Mouse (Mus musculus): ENCODE measurements around the gene a. TPM values are rescaled to one million over a fixed set of nuclear protein-coding genes. Genes with fewer than 3 reads are reported as not detected.
"Not testable (repeated sequence)": the region's sequence is repeated elsewhere in the genome, so short reads cannot be mapped to it uniquely, and the experiment has no call there.

a gene
- polyA plus RNA-seq, 1 experiment from 2014 or later: 0.35 TPM

GRCm38 (mm10) chr2:154909789-154910188, 118.6 kb downstream of the a start:
- H3K27me3 ChIP-seq (ENCODE audit: insufficient read depth, low read length): no peaks in the 10 kb centered on the region
- no peak overlapping the region for H3K4me3 ChIP-seq (ENCODE audit: low read length)
- WGBS: 81% methylated on average over 6 of the region's 6 CpGs
- no peaks in the 10 kb centered on the region for H3K9me3 ChIP-seq (ENCODE audit: low read length)
- H3K27ac ChIP-seq (ENCODE audit: low read length): no peak overlapping the region
- ATAC-seq (ENCODE audit: low FRiP score, low TSS enrichment): no peak
- no peak overlapping the region for H3K9ac ChIP-seq (replicated peaks; ENCODE audit: low read length)
- H3K4me2 ChIP-seq (replicated peaks; ENCODE audit: low read depth, low read length): no peak overlapping the region
- no peaks in the 10 kb centered on the region for H3K36me3 ChIP-seq (ENCODE audit: insufficient read depth, low read length)
- H3K4me1 ChIP-seq (ENCODE audit: insufficient read depth, low read length): no peaks in the 10 kb centered on the region

- Histone ChIP-seq H3K4me2 (replicated peaks; ENCODE audit: low read depth, low read length) (no peak overlapping the region), H3K9me3 (ENCODE audit: low read length) (no peaks in the 10 kb centered on the region), H3K27me3 (ENCODE audit: insufficient read depth, low read length) (no peaks in the 10 kb centered on the region), H3K4me1 (ENCODE audit: insufficient read depth, low read length) (no peaks in the 10 kb centered on the region), H3K27ac (ENCODE audit: low read length) (no peak overlapping the region), H3K4me3 (ENCODE audit: low read length) (no peak overlapping the region), H3K36me3 (ENCODE audit: insufficient read depth, low read length) (no peaks in the 10 kb centered on the region), H3K9ac (replicated peaks; ENCODE audit: low read length) (no peak overlapping the region)
- WGBS: 77% methylated on average over 12 of the region's 12 CpGs
- no peak for ATAC-seq (ENCODE audit: low FRiP score, low TSS enrichment)
These were observed 124.8 kb downstream of the a start for GRCm38 (mm10) chr2:154915922-154916541.

GRCm38 (mm10) chr2:154916547-154916946, 125.3 kb downstream of the a start:
- H3K4me1 ChIP-seq (ENCODE audit: insufficient read depth, low read length): no peaks in the 10 kb centered on the region
- no peak overlapping the region for H3K9ac ChIP-seq (replicated peaks; ENCODE audit: low read length)
- no peaks in the 10 kb centered on the region for H3K27me3 ChIP-seq (ENCODE audit: insufficient read depth, low read length)
- no peak overlapping the region for H3K4me2 ChIP-seq (replicated peaks; ENCODE audit: low read depth, low read length)
- 25% methylated on average over 2 of the region's 2 CpGs for WGBS
- ATAC-seq (ENCODE audit: low FRiP score, low TSS enrichment): no peak
- no peaks in the 10 kb centered on the region for H3K9me3 ChIP-seq (ENCODE audit: low read length)
- no peak overlapping the region for H3K4me3 ChIP-seq (ENCODE audit: low read length)
- H3K27ac ChIP-seq (ENCODE audit: low read length): no peak overlapping the region
- H3K36me3 ChIP-seq (ENCODE audit: insufficient read depth, low read length): no peaks in the 10 kb centered on the region

GRCm38 (mm10) chr2:154917866-154918641, 126.9 kb downstream of the a start:
- H3K4me1 ChIP-seq (ENCODE audit: insufficient read depth, low read length): no peaks in the 10 kb centered on the region
- H3K27ac ChIP-seq (ENCODE audit: low read length): no peak overlapping the region
- H3K36me3 ChIP-seq (ENCODE audit: insufficient read depth, low read length): no peaks in the 10 kb centered on the region
- no peak overlapping the region for H3K4me3 ChIP-seq (ENCODE audit: low read length)
- WGBS: 83% methylated on average over 13 of the region's 13 CpGs
- no peaks in the 10 kb centered on the region for H3K9me3 ChIP-seq (ENCODE audit: low read length)
- no peak for ATAC-seq (ENCODE audit: low FRiP score, low TSS enrichment)
- H3K27me3 ChIP-seq (ENCODE audit: insufficient read depth, low read length): no peaks in the 10 kb centered on the region
- no peak overlapping the region for H3K4me2 ChIP-seq (replicated peaks; ENCODE audit: low read depth, low read length)
- no peak overlapping the region for H3K9ac ChIP-seq (replicated peaks; ENCODE audit: low read length)

- no peaks in the 10 kb centered on the region for H3K9me3 ChIP-seq (ENCODE audit: low read length)
- WGBS: 80% methylated on average over 7 of the region's 7 CpGs
- no peak overlapping the region for H3K9ac ChIP-seq (replicated peaks; ENCODE audit: low read length)
- no peak overlapping the region for H3K27ac ChIP-seq (ENCODE audit: low read length)
- ATAC-seq (ENCODE audit: low FRiP score, low TSS enrichment): no peak
- H3K4me1 ChIP-seq (ENCODE audit: insufficient read depth, low read length): no peaks in the 10 kb centered on the region
- no peak overlapping the region for H3K4me3 ChIP-seq (ENCODE audit: low read length)
- H3K27me3 ChIP-seq (ENCODE audit: insufficient read depth, low read length): no peaks in the 10 kb centered on the region
- no peaks in the 10 kb centered on the region for H3K36me3 ChIP-seq (ENCODE audit: insufficient read depth, low read length)
- no peak overlapping the region for H3K4me2 ChIP-seq (replicated peaks; ENCODE audit: low read depth, low read length)
These were observed 129.7 kb downstream of the a start for GRCm38 (mm10) chr2:154920896-154921295.

- not testable (repeated sequence) for H3K27me3 ChIP-seq (ENCODE audit: insufficient read depth, low read length); H3K4me3 ChIP-seq (ENCODE audit: low read length); H3K9me3 ChIP-seq (ENCODE audit: low read length); H3K9ac ChIP-seq (replicated peaks; ENCODE audit: low read length); H3K4me1 ChIP-seq (ENCODE audit: insufficient read depth, low read length); H3K27ac ChIP-seq (ENCODE audit: low read length); H3K36me3 ChIP-seq (ENCODE audit: insufficient read depth, low read length); H3K4me2 ChIP-seq (replicated peaks; ENCODE audit: low read depth, low read length); ATAC-seq (ENCODE audit: low FRiP score, low TSS enrichment)
- WGBS: no CpG with 5 or more reads among the region's 4 CpGs
These were observed 130.9 kb downstream of the a start for GRCm38 (mm10) chr2:154922134-154922533.

- Histone ChIP-seq H3K4me2 (replicated peaks; ENCODE audit: low read depth, low read length) (no peak overlapping the region), H3K9me3 (ENCODE audit: low read length) (no peaks in the 10 kb centered on the region), H3K4me3 (ENCODE audit: low read length) (no peak overlapping the region), H3K27me3 (ENCODE audit: insufficient read depth, low read length) (no peaks in the 10 kb centered on the region), H3K27ac (ENCODE audit: low read length) (no peak overlapping the region), H3K4me1 (ENCODE audit: insufficient read depth, low read length) (no peaks in the 10 kb centered on the region), H3K9ac (replicated peaks; ENCODE audit: low read length) (no peak overlapping the region), H3K36me3 (ENCODE audit: insufficient read depth, low read length) (no peaks in the 10 kb centered on the region)
- no peak for ATAC-seq (ENCODE audit: low FRiP score, low TSS enrichment)
- 59% methylated on average over 7 of the region's 7 CpGs for WGBS
These were observed 134.3 kb downstream of the a start for GRCm38 (mm10) chr2:154925411-154926031.

GRCm38 (mm10) chr2:154926843-154927242, 135.6 kb downstream of the a start:
- Histone ChIP-seq H3K9ac (replicated peaks; ENCODE audit: low read length) (no peak overlapping the region), H3K36me3 (ENCODE audit: insufficient read depth, low read length) (no peaks in the 10 kb centered on the region), H3K4me1 (ENCODE audit: insufficient read depth, low read length) (no peaks in the 10 kb centered on the region), H3K4me2 (replicated peaks; ENCODE audit: low read depth, low read length) (no peak overlapping the region), H3K4me3 (ENCODE audit: low read length) (no peak overlapping the region), H3K27me3 (ENCODE audit: insufficient read depth, low read length) (no peaks in the 10 kb centered on the region), H3K9me3 (ENCODE audit: low read length) (no peaks in the 10 kb centered on the region), H3K27ac (ENCODE audit: low read length) (no peak overlapping the region)
- 63% methylated on average over 6 of the region's 6 CpGs for WGBS
- no peak for ATAC-seq (ENCODE audit: low FRiP score, low TSS enrichment)

- Histone ChIP-seq H3K36me3 (ENCODE audit: insufficient read depth, low read length) (no peaks in the 10 kb centered on the region), H3K9me3 (ENCODE audit: low read length) (no peaks in the 10 kb centered on the region), H3K27ac (ENCODE audit: low read length) (no peak overlapping the region), H3K4me1 (ENCODE audit: insufficient read depth, low read length) (no peaks in the 10 kb centered on the region), H3K4me3 (ENCODE audit: low read length) (no peak overlapping the region), H3K4me2 (replicated peaks; ENCODE audit: low read depth, low read length) (no peak overlapping the region), H3K27me3 (ENCODE audit: insufficient read depth, low read length) (no peaks in the 10 kb centered on the region), H3K9ac (replicated peaks; ENCODE audit: low read length) (no peak overlapping the region)
- 62% methylated on average over 2 of the region's 2 CpGs for WGBS
- ATAC-seq (ENCODE audit: low FRiP score, low TSS enrichment): no peak
These were observed 137.1 kb downstream of the a start for GRCm38 (mm10) chr2:154928298-154928697.

GRCm38 (mm10) chr2:154933884-154934283, 142.7 kb downstream of the a start:
- no peak overlapping the region for H3K4me2 ChIP-seq (replicated peaks; ENCODE audit: low read depth, low read length)
- H3K27ac ChIP-seq (ENCODE audit: low read length): no peak overlapping the region
- no peaks in the 10 kb centered on the region; the same call in 1 of the 2 replicates for H3K27me3 ChIP-seq (ENCODE audit: insufficient read depth, low read length)
- 66% methylated on average over 4 of the region's 4 CpGs for WGBS
- H3K9ac ChIP-seq (replicated peaks; ENCODE audit: low read length): no peak overlapping the region
- no peaks in the 10 kb centered on the region for H3K4me1 ChIP-seq (ENCODE audit: insufficient read depth, low read length)
- ATAC-seq (ENCODE audit: low FRiP score, low TSS enrichment): no peak
- no peaks in the 10 kb centered on the region for H3K9me3 ChIP-seq (ENCODE audit: low read length)
- no peaks in the 10 kb centered on the region for H3K36me3 ChIP-seq (ENCODE audit: insufficient read depth, low read length)
- no peak overlapping the region for H3K4me3 ChIP-seq (ENCODE audit: low read length)

Data from kidney, embryonic 16.5 days (tissue).